Mouse (Mus musculus): ENCODE measurements around the gene Ss18l2. TPM values are rescaled to one million over a fixed set of nuclear protein-coding genes. Genes with fewer than 3 reads are reported as not detected.

The Ss18l2 gene
- polyA plus RNA-seq, 1 experiment from 2014 or later: 168 TPM

GRCm38 (mm10) chr9:121677476-121677875 is 32.7 kb upstream of the Ss18l2 start:
- ATAC-seq (ENCODE audit: low FRiP score, low read depth): no peak
- WGBS: 75% methylated on average over 8 of the region's 8 CpGs
- no peak overlapping the region for H3K9ac ChIP-seq

GRCm38 (mm10) chr9:121679549-121679948 is 30.6 kb upstream of the Ss18l2 start:
- Histone ChIP-seq H3K4me1 (replicated peaks) (peaks cover 5% of the 10 kb centered on the region; the same call in 1 of the 2 replicates), H3K9me3 (no peaks in the 10 kb centered on the region), H3K36me3 (peaks cover 13% of the 10 kb centered on the region), H3K27ac (replicated peaks) (no peak overlapping the region), H3K4me2 (no peak overlapping the region), H3K27me3 (no peaks in the 10 kb centered on the region), H3K4me3 (no peak overlapping the region), H3K9ac (no peak overlapping the region)
- 20% methylated on average over 6 of the region's 6 CpGs for WGBS
- ATAC-seq (ENCODE audit: low FRiP score, low read depth): peak; percentile 69

More at GRCm38 (mm10) chr9:121677476-121677875, 32.7 kb upstream of the Ss18l2 start:
- Histone ChIP-seq H3K4me1 (replicated peaks) (peaks cover 5% of the 10 kb centered on the region; the same call in 1 of the 2 replicates), H3K4me2 (no peak overlapping the region), H3K36me3 (no peaks in the 10 kb centered on the region), H3K27me3 (no peaks in the 10 kb centered on the region), H3K27ac (replicated peaks) (no peak overlapping the region), H3K9me3 (no peaks in the 10 kb centered on the region), H3K4me3 (no peak overlapping the region)

GRCm38 (mm10) chr9:121681191-121681590 is 28.9 kb upstream of the Ss18l2 start:
- Histone ChIP-seq H3K4me3 (no peak overlapping the region), H3K27me3 (no peaks in the 10 kb centered on the region), H3K9ac (no peak overlapping the region), H3K4me2 (no peak overlapping the region), H3K4me1 (replicated peaks) (peaks cover 5% of the 10 kb centered on the region; the same call in 1 of the 2 replicates), H3K9me3 (no peaks in the 10 kb centered on the region), H3K36me3 (peaks cover 21% of the 10 kb centered on the region), H3K27ac (replicated peaks) (no peak overlapping the region)
- WGBS: 85% methylated on average over 8 of the region's 8 CpGs
- no peak for ATAC-seq (ENCODE audit: low FRiP score, low read depth)

GRCm38 (mm10) chr9:121682037-121682680 is 28.0 kb upstream of the Ss18l2 start:
- peaks cover 5% of the 10 kb centered on the region; the same call in 1 of the 2 replicates for H3K4me1 ChIP-seq (replicated peaks)
- H3K36me3 ChIP-seq: peaks cover 26% of the 10 kb centered on the region
- 77% methylated on average over 18 of the region's 18 CpGs for WGBS
- H3K9me3 ChIP-seq: no peaks in the 10 kb centered on the region
- H3K4me3 ChIP-seq: no peak overlapping the region
- H3K27ac ChIP-seq (replicated peaks): no peak overlapping the region
- H3K27me3 ChIP-seq: no peaks in the 10 kb centered on the region
- H3K9ac ChIP-seq: no peak overlapping the region
- ATAC-seq (ENCODE audit: low FRiP score, low read depth): no peak
- no peak overlapping the region for H3K4me2 ChIP-seq

- ATAC-seq (ENCODE audit: low FRiP score, low read depth): no peak
- no peak overlapping the region for H3K9ac ChIP-seq
- H3K27ac ChIP-seq (replicated peaks): no peak overlapping the region
- H3K27me3 ChIP-seq: no peaks in the 10 kb centered on the region
- H3K4me3 ChIP-seq: no peak overlapping the region
- H3K4me1 ChIP-seq (replicated peaks): peaks cover 6% of the 10 kb centered on the region
- 82% methylated on average over 7 of the region's 7 CpGs for WGBS
- H3K9me3 ChIP-seq: no peaks in the 10 kb centered on the region
- peaks cover 47% of the 10 kb centered on the region for H3K36me3 ChIP-seq
- H3K4me2 ChIP-seq: no peak overlapping the region
Observed at GRCm38 (mm10) chr9:121684702-121685101, 25.4 kb upstream of the Ss18l2 start.

- H3K4me1 ChIP-seq (replicated peaks): peaks cover 22% of the 10 kb centered on the region
- H3K9me3 ChIP-seq: no peaks in the 10 kb centered on the region
- peaks cover 38% of the 10 kb centered on the region for H3K36me3 ChIP-seq
- ATAC-seq (ENCODE audit: low FRiP score, low read depth): peak; percentile 92
- H3K27me3 ChIP-seq: no peaks in the 10 kb centered on the region
- H3K27ac ChIP-seq (replicated peaks): peak overlapping the region; percentile 85
- H3K9ac ChIP-seq: no peak overlapping the region
- H3K4me3 ChIP-seq: peak overlapping the region; percentile 23
- H3K4me2 ChIP-seq: peak overlapping the region; percentile 47
- 14% methylated on average over 15 of the region's 15 CpGs for WGBS
Observed at GRCm38 (mm10) chr9:121690200-121690651, 19.9 kb upstream of the Ss18l2 start.

GRCm38 (mm10) chr9:121690734-121691133 is 19.4 kb upstream of the Ss18l2 start:
- Histone ChIP-seq H3K4me2 (peak overlapping the region; percentile 47), H3K36me3 (peaks cover 39% of the 10 kb centered on the region), H3K4me3 (no peak overlapping the region; the same call in 1 of the 2 replicates), H3K27ac (replicated peaks) (peak overlapping the region; percentile 85), H3K9ac (no peak overlapping the region), H3K4me1 (replicated peaks) (peaks cover 22% of the 10 kb centered on the region), H3K9me3 (no peaks in the 10 kb centered on the region), H3K27me3 (no peaks in the 10 kb centered on the region)
- ATAC-seq (ENCODE audit: low FRiP score, low read depth): 0 out of 2 replicates have a peak, but pooled peaks have one; percentile 32
- WGBS: 52% methylated on average over 7 of the region's 7 CpGs

- peaks cover 22% of the 10 kb centered on the region for H3K36me3 ChIP-seq
- ATAC-seq (ENCODE audit: low FRiP score, low read depth): no peak
Observed at GRCm38 (mm10) chr9:121694736-121695135, 15.4 kb upstream of the Ss18l2 start.

GRCm38 (mm10) chr9:121696626-121697025 is 13.5 kb upstream of the Ss18l2 start:
- Histone ChIP-seq H3K9me3 (no peaks in the 10 kb centered on the region), H3K4me1 (replicated peaks) (no peaks in the 10 kb centered on the region), H3K27me3 (no peaks in the 10 kb centered on the region), H3K27ac (replicated peaks) (no peak overlapping the region), H3K36me3 (peaks cover 20% of the 10 kb centered on the region), H3K4me3 (no peak overlapping the region), H3K4me2 (no peak overlapping the region), H3K9ac (no peak overlapping the region)
- 85% methylated on average over 9 of the region's 9 CpGs for WGBS
- ATAC-seq (ENCODE audit: low FRiP score, low read depth): no peak

More at GRCm38 (mm10) chr9:121694736-121695135, 15.4 kb upstream of the Ss18l2 start:
- no peaks in the 10 kb centered on the region for H3K27me3 ChIP-seq
- no peaks in the 10 kb centered on the region for H3K9me3 ChIP-seq
- H3K4me1 ChIP-seq (replicated peaks): peaks cover 17% of the 10 kb centered on the region
- H3K9ac ChIP-seq: no peak overlapping the region
- H3K4me3 ChIP-seq: no peak overlapping the region
- no peak overlapping the region for H3K4me2 ChIP-seq
- 86% methylated on average over 12 of the region's 12 CpGs for WGBS
- H3K27ac ChIP-seq (replicated peaks): no peak overlapping the region

GRCm38 (mm10) chr9:121697150-121698049 is 12.7 kb upstream of the Ss18l2 start:
- no peak overlapping the region for H3K9ac ChIP-seq
- 96% methylated on average over 1 of the region's 1 CpGs for WGBS
- no peaks in the 10 kb centered on the region for H3K27me3 ChIP-seq
- H3K4me2 ChIP-seq: no peak overlapping the region
- H3K36me3 ChIP-seq: peaks cover 20% of the 10 kb centered on the region
- H3K9me3 ChIP-seq: no peaks in the 10 kb centered on the region
- H3K27ac ChIP-seq (replicated peaks): no peak overlapping the region
- peak; percentile 55; the same call in 1 of the 2 replicates for ATAC-seq (ENCODE audit: low FRiP score, low read depth)
- no peaks in the 10 kb centered on the region for H3K4me1 ChIP-seq (replicated peaks)
- H3K4me3 ChIP-seq: no peak overlapping the region

GRCm38 (mm10) chr9:121704261-121704645 is 5.9 kb upstream of the Ss18l2 start:
- H3K4me1 ChIP-seq (replicated peaks): peaks cover 29% of the 10 kb centered on the region
- peak overlapping the region; percentile 95 for H3K4me2 ChIP-seq
- H3K27ac ChIP-seq (replicated peaks): peak overlapping the region; percentile 82
- H3K9me3 ChIP-seq: no peaks in the 10 kb centered on the region
- H3K4me3 ChIP-seq: peak overlapping the region; percentile 88
- H3K9ac ChIP-seq: peak overlapping the region; percentile 80
- no peaks in the 10 kb centered on the region for H3K27me3 ChIP-seq
- ATAC-seq (ENCODE audit: low FRiP score, low read depth): no peak; the same call in 1 of the 2 replicates
- WGBS: 36% methylated on average over 11 of the region's 11 CpGs
- H3K36me3 ChIP-seq: peaks cover under 1% of the 10 kb centered on the region; the same call in 1 of the 2 replicates

All from hindbrain, embryonic 15.5 days (tissue).